ENCODE assay signal across 8 mouse cellular contexts in genomic region chr8:70757523-70758307, GRCm38 (mm10). TPM values are rescaled to one million over a fixed set of nuclear protein-coding genes. Genes with fewer than 3 reads are reported as not detected.
DNase-seq lines count a peak whose midpoint lies in the region; ATAC-seq and TF ChIP-seq lines count a peak whose summit lies in the region.
"Had no signal": no experiment of that assay in that cellular context is flagged by ENCODE, and none has a peak within 500 bp of the region (broad histone marks: within the 10 kb centered on the region; RNA-seq: fewer than 3 reads in every experiment).

No protein-coding gene starts in this region.

- H3K9me3 ChIP-seq in hindbrain, embryonic 12.5 days (replicated peaks) = no peaks in the 10 kb centered on the region
- no peaks in the 10 kb centered on the region for H3K9me3 ChIP-seq in stomach, postnatal 0 days (ENCODE audit: control insufficient read depth, low read length)

- 64% methylated on average over 22 of the region's 22 CpGs for WGBS in hindbrain, embryonic 12.5 days
- 73% methylated on average over 22 of the region's 22 CpGs for WGBS in stomach, postnatal 0 days

- peak overlapping the region; percentile 73; the same call in 1 of the 2 replicates for H3K27ac ChIP-seq in layer of hippocampus, adult 2 months
- H3K27ac ChIP-seq in hindbrain, embryonic 12.5 days = peak overlapping the region; percentile 24; the same call in 1 of the 2 replicates
- peak overlapping the region; percentile 18; the same call in 1 of the 2 replicates for H3K27ac ChIP-seq in stomach, postnatal 0 days (replicated peaks)

- ATAC-seq in hindbrain, embryonic 12.5 days (ENCODE audit: low FRiP score) = no peak
- no peak for ATAC-seq in stomach, postnatal 0 days (ENCODE audit: low FRiP score, low TSS enrichment)

- H3K9ac ChIP-seq in hindbrain, embryonic 12.5 days = 0 out of 2 replicates have a peak overlapping the region, but pooled peaks have one; percentile 38
- peak overlapping the region; percentile 38; the same call in 1 of the 2 replicates for H3K9ac ChIP-seq in stomach, postnatal 0 days (ENCODE audit: low read length)

- TF ChIP-seq POLR2A in brain, embryonic 14.5 days (IDR thresholded peaks at IDR 0.05; ENCODE audit: borderline replicate concordance, extremely low read depth, insufficient read depth, insufficient read length, poor library complexity, severe bottlenecking) = no peak

- peaks cover 24% of the 10 kb centered on the region for H3K36me3 ChIP-seq in hindbrain, embryonic 12.5 days
- peaks cover 3% of the 10 kb centered on the region for H3K36me3 ChIP-seq in stomach, postnatal 0 days (ENCODE audit: control insufficient read depth, insufficient read depth, low read length)

- no peaks in the 10 kb centered on the region for H3K27me3 ChIP-seq in hindbrain, embryonic 12.5 days
- H3K27me3 ChIP-seq in stomach, postnatal 0 days (ENCODE audit: control insufficient read depth, insufficient read depth, low read length) = no peaks in the 10 kb centered on the region

- no peak overlapping the region for H3K4me2 ChIP-seq in hindbrain, embryonic 12.5 days (replicated peaks)
- no peak overlapping the region for H3K4me2 ChIP-seq in stomach, postnatal 0 days (replicated peaks; ENCODE audit: low read depth)

- peaks cover 55% of the 10 kb centered on the region for H3K4me1 ChIP-seq in hindbrain, embryonic 12.5 days
- H3K4me1 ChIP-seq in stomach, postnatal 0 days (replicated peaks; ENCODE audit: control insufficient read depth, insufficient read depth) = peaks cover 7% of the 10 kb centered on the region; the same call in 1 of the 2 replicates

- H3K4me3 ChIP-seq in layer of hippocampus, adult 2 months = no peak overlapping the region
- no peak overlapping the region for H3K4me3 ChIP-seq in hindbrain, embryonic 12.5 days
- no peak overlapping the region for H3K4me3 ChIP-seq in stomach, postnatal 0 days (ENCODE audit: low read depth, low read length)

- DNase-seq in layer of hippocampus, adult 2 months (ENCODE audit: low spot score in 2 of 2) = peak; percentile 1 to 52
- DNase-seq in layer of hippocampus, adult 18-20 months (ENCODE audit: low spot score in 2 of 2) = no peak
- DNase-seq in thymus, postnatal 4 days = peak; percentile 56
- no peak for DNase-seq in thymus, postnatal 0 days (ENCODE audit: low spot score)
- DNase-seq in brain, embryonic 14.5 days (ENCODE audit: low read depth) = peak; percentile 63
- peak; percentile 62 for DNase-seq in stomach, postnatal 0 days (ENCODE audit: low spot score)

- peak; percentile 69 for TF ChIP-seq CTCF in layer of hippocampus, adult 2 months (conservative IDR thresholded peaks at IDR 0.05)
- peak; percentile 41; the same call in 1 of the 2 replicates for TF ChIP-seq CTCF in brain, embryonic 14.5 days (IDR thresholded peaks at IDR 0.05; ENCODE audit: borderline replicate concordance, extremely low read depth, insufficient read depth, insufficient read length)
- TF ChIP-seq CTCF in stomach, postnatal 0 days (IDR thresholded peaks at IDR 0.05; ENCODE audit: low read depth) = peak; percentile 72

- TF ChIP-seq EP300 in stomach, postnatal 0 days (optimal IDR thresholded peaks at IDR 0.05) = no peak

RNA-seq across cellular contexts. Expression of gene Mpv17l2, which starts 3.0 kb away (rescaled TPM):
- 10 to 100 TPM; 36.5 to 42.7 TPM for total RNA-seq in layer of hippocampus, adult 2 months (2021)
- 10 to 100 TPM; 34.5 to 41.1 TPM for total RNA-seq in layer of hippocampus, adult 18-20 months (2021)
- polyA plus RNA-seq in thymus, postnatal 0 days (2015; fragmentation: Nextera tagmentation; extraction: Ambion mirVana) = 54.3 and 54.4 TPM in 2 replicates
- 29.1 and 45.0 TPM in 2 replicates for polyA plus RNA-seq in brain, embryonic 14.5 days (2012; rRNA removed)
- 38.2 and 38.3 TPM in 2 replicates for polyA plus RNA-seq in hindbrain, embryonic 12.5 days (2016; fragmentation: Nextera tagmentation; extraction: Ambion mirVana)
- polyA plus RNA-seq in stomach, postnatal 0 days (2015; fragmentation: Nextera tagmentation; extraction: Ambion mirVana) = 77.3 and 80.1 TPM in 2 replicates

RNA-seq across cellular contexts. Expression of gene Rab3a, which starts 3.2 kb away (rescaled TPM):
- 100 to 1,000 TPM; 775 to 798 TPM for total RNA-seq in layer of hippocampus, adult 2 months (2021)
- 100 to 1,000 TPM; 814 to 823 TPM for total RNA-seq in layer of hippocampus, adult 18-20 months (2021)
- 7.0 and 8.0 TPM in 2 replicates for polyA plus RNA-seq in thymus, postnatal 0 days (2015; fragmentation: Nextera tagmentation; extraction: Ambion mirVana)
- polyA plus RNA-seq in brain, embryonic 14.5 days (2012; rRNA removed) = 468 and 475 TPM in 2 replicates
- polyA plus RNA-seq in hindbrain, embryonic 12.5 days (2016; fragmentation: Nextera tagmentation; extraction: Ambion mirVana) = 126 and 134 TPM in 2 replicates
- polyA plus RNA-seq in stomach, postnatal 0 days (2015; fragmentation: Nextera tagmentation; extraction: Ambion mirVana) = 18.9 and 19.0 TPM in 2 replicates

RNA-seq across cellular contexts. Expression of gene Pik3r2, which starts 18.8 kb away (rescaled TPM):
- total RNA-seq in layer of hippocampus, adult 2 months (2021) = 100 to 1,000 TPM; 160 to 169 TPM
- 100 to 1,000 TPM; 158 to 162 TPM for total RNA-seq in layer of hippocampus, adult 18-20 months (2021)
- 35.1 and 38.6 TPM in 2 replicates for polyA plus RNA-seq in thymus, postnatal 0 days (2015; fragmentation: Nextera tagmentation; extraction: Ambion mirVana)
- 150 and 161 TPM in 2 replicates for polyA plus RNA-seq in brain, embryonic 14.5 days (2012; rRNA removed)
- polyA plus RNA-seq in hindbrain, embryonic 12.5 days (2016; fragmentation: Nextera tagmentation; extraction: Ambion mirVana) = 84.5 and 85.5 TPM in 2 replicates
- polyA plus RNA-seq in stomach, postnatal 0 days (2015; fragmentation: Nextera tagmentation; extraction: Ambion mirVana) = 36.8 and 39.0 TPM in 2 replicates

RNA-seq across cellular contexts. Expression of gene Pde4c, which starts 34.2 kb away (rescaled TPM):
- total RNA-seq in layer of hippocampus, adult 2 months (2021) = 1 to 10 TPM; 1.4 to 1.5 TPM
- 1 to 10 TPM; 1.0 to 1.3 TPM for total RNA-seq in layer of hippocampus, adult 18-20 months (2021)
- 0.28 and 0.35 TPM in 2 replicates for polyA plus RNA-seq in thymus, postnatal 0 days (2015; fragmentation: Nextera tagmentation; extraction: Ambion mirVana)
- 0.40 and 0.58 TPM in 2 replicates for polyA plus RNA-seq in brain, embryonic 14.5 days (2012; rRNA removed)
- 0.26 and 0.39 TPM in 2 replicates for polyA plus RNA-seq in hindbrain, embryonic 12.5 days (2016; fragmentation: Nextera tagmentation; extraction: Ambion mirVana)
- 0.27 and 0.35 TPM in 2 replicates for polyA plus RNA-seq in stomach, postnatal 0 days (2015; fragmentation: Nextera tagmentation; extraction: Ambion mirVana)

RNA-seq across cellular contexts. Expression of gene Gm3336, which starts 39.4 kb away (rescaled TPM):
- total RNA-seq in layer of hippocampus, adult 2 months (2021) = not detected
- not detected for total RNA-seq in layer of hippocampus, adult 18-20 months (2021)
- 0.29 and 0.32 TPM in 2 replicates for polyA plus RNA-seq in thymus, postnatal 0 days (2015; fragmentation: Nextera tagmentation; extraction: Ambion mirVana)
- not detected in 2 replicates for polyA plus RNA-seq in brain, embryonic 14.5 days (2012; rRNA removed)
- not detected in 2 replicates for polyA plus RNA-seq in hindbrain, embryonic 12.5 days (2016; fragmentation: Nextera tagmentation; extraction: Ambion mirVana)
- polyA plus RNA-seq in stomach, postnatal 0 days (2015; fragmentation: Nextera tagmentation; extraction: Ambion mirVana) = 29.7 and 32.2 TPM in 2 replicates
- polyA plus RNA-seq: embryonic facial prominence, embryonic 11.5 days had no signal

Comparison
In these comparisons a context has a peak if more than half of its experiments do, and no peak if none do; other contexts are left out.
1. DNase-seq: peak in layer of hippocampus, adult 2 months (2 of 2), thymus, postnatal 4 days (single experiment), brain, embryonic 14.5 days (single experiment) and stomach, postnatal 0 days (single experiment); none in layer of hippocampus, adult 18-20 months (0 of 2) and thymus, postnatal 0 days (single experiment).
2. H3K27ac ChIP-seq: peak in every context shown above with its lines; median percentile 73 in layer of hippocampus, adult 2 months; 24 in hindbrain, embryonic 12.5 days; 18 in stomach, postnatal 0 days.
3. Peak in every context shown above with its lines, with median percentiles within 50 percentile points of each other: CTCF ChIP-seq.